In genomic region chr9:53667020-53667669, GRCm38 (mm10) we compare ENCODE assay signal across 8 mouse cellular contexts. TPM values are rescaled to one million over a fixed set of nuclear protein-coding genes. Genes with fewer than 3 reads are reported as not detected.
DNase-seq lines count a peak whose midpoint lies in the region; ATAC-seq and TF ChIP-seq lines count a peak whose summit lies in the region.

No protein-coding gene starts in this region.

- peak; percentile 100 for TF ChIP-seq CTCF in layer of hippocampus, adult 2 months (conservative IDR thresholded peaks at IDR 0.05)
- TF ChIP-seq CTCF in lung, embryonic 14.5 days (IDR thresholded peaks at IDR 0.05; ENCODE audit: low read depth), result peak; percentile 71
- peak; percentile 96 for TF ChIP-seq CTCF in olfactory bulb, adult 2 months (IDR thresholded peaks at IDR 0.05; ENCODE audit: insufficient read depth, low read depth, low read length)
- TF ChIP-seq CTCF in thymus, adult 2 months (IDR thresholded peaks at IDR 0.05; ENCODE audit: borderline replicate concordance, control insufficient read depth, extremely low read depth, insufficient read depth, low read length, poor library complexity), result peak; percentile 99

- H3K27me3 ChIP-seq in forebrain, embryonic 15.5 days, result no peaks in the 10 kb centered on the region
- no peaks in the 10 kb centered on the region for H3K27me3 ChIP-seq in lung, embryonic 14.5 days (ENCODE audit: insufficient read depth, low read length)
- no peaks in the 10 kb centered on the region for H3K27me3 ChIP-seq in thymus, adult 2 months (ENCODE audit: control insufficient read depth, insufficient read depth, low read length)

- peak; percentile 85 for TF ChIP-seq POLR2A in olfactory bulb, adult 2 months (IDR thresholded peaks at IDR 0.05; ENCODE audit: insufficient read depth, low read depth, low read length)
- TF ChIP-seq POLR2A in thymus, adult 2 months (IDR thresholded peaks at IDR 0.05; ENCODE audit: control insufficient read depth, extremely low read depth, insufficient read depth, low read length, poor library complexity), result peak; percentile 74

- H3K27ac ChIP-seq in forebrain, embryonic 15.5 days (replicated peaks), result peak overlapping the region; percentile 97
- H3K27ac ChIP-seq in layer of hippocampus, adult 2 months, result peak overlapping the region; percentile 98
- H3K27ac ChIP-seq in lung, embryonic 14.5 days (ENCODE audit: low read depth), result peak overlapping the region; percentile 96
- peak overlapping the region; percentile 100 for H3K27ac ChIP-seq in olfactory bulb, adult 2 months (ENCODE audit: insufficient read depth, low read depth, low read length)
- H3K27ac ChIP-seq in thymus, adult 2 months (ENCODE audit: control insufficient read depth, insufficient read depth, low read length), result 0 out of 2 replicates have a peak overlapping the region, but pooled peaks have one; percentile 14

- H3K4me1 ChIP-seq in forebrain, embryonic 15.5 days, result peaks cover 27% of the 10 kb centered on the region
- no peaks in the 10 kb centered on the region for H3K4me1 ChIP-seq in lung, embryonic 14.5 days (ENCODE audit: insufficient read depth)
- peaks cover 3% of the 10 kb centered on the region; the same call in 1 of the 2 replicates for H3K4me1 ChIP-seq in olfactory bulb, adult 2 months (ENCODE audit: control insufficient read depth, insufficient read depth, low read length)
- peaks cover 5% of the 10 kb centered on the region for H3K4me1 ChIP-seq in thymus, adult 2 months (replicated peaks; ENCODE audit: control insufficient read depth, insufficient read depth, low read length)

- peak overlapping the region; percentile 76 for H3K4me3 ChIP-seq in forebrain, embryonic 15.5 days
- H3K4me3 ChIP-seq in layer of hippocampus, adult 2 months, result peak overlapping the region; percentile 100
- peak overlapping the region; percentile 92 for H3K4me3 ChIP-seq in lung, embryonic 14.5 days (ENCODE audit: low read depth, low read length)
- peak overlapping the region; percentile 97 for H3K4me3 ChIP-seq in olfactory bulb, adult 2 months (ENCODE audit: insufficient read depth, low read depth, low read length)
- H3K4me3 ChIP-seq in thymus, adult 2 months (ENCODE audit: control insufficient read depth, insufficient read depth, low read length), result peak overlapping the region; percentile 96

- H3K36me3 ChIP-seq in forebrain, embryonic 15.5 days, result 0 out of 2 replicates have a peak, but pooled peaks cover 2% of the 10 kb centered on the region
- H3K36me3 ChIP-seq in lung, embryonic 14.5 days (ENCODE audit: insufficient read depth), result peaks cover 7% of the 10 kb centered on the region; the same call in 1 of the 2 replicates
- H3K36me3 ChIP-seq in thymus, adult 2 months (ENCODE audit: control insufficient read depth, insufficient read depth, low read length), result no peaks in the 10 kb centered on the region

- peak overlapping the region; percentile 83 for H3K4me2 ChIP-seq in forebrain, embryonic 15.5 days (replicated peaks)
- H3K4me2 ChIP-seq in lung, embryonic 14.5 days, result peak overlapping the region; percentile 89

- ATAC-seq in forebrain, embryonic 15.5 days (replicated peaks), result peak; percentile 98
- peak; percentile 99 for ATAC-seq in lung, embryonic 14.5 days (ENCODE audit: insufficient read depth)

- DNase-seq in ES-CJ7 (ENCODE audit: low read depth, low spot score), result peak; percentile 91
- DNase-seq in cerebellum, adult 11 months, result peak; percentile 92
- peak; percentile 98 for DNase-seq in heart, postnatal 36 days
- peak; percentile 84 to 92 for DNase-seq in layer of hippocampus, adult 2 months (ENCODE audit: low spot score in 2 of 2)
- peak; percentile 96 for DNase-seq in lung, embryonic 14.5 days
- DNase-seq in thymus, adult 2 months, result peak; percentile 94

- no peaks in the 10 kb centered on the region for H3K9me3 ChIP-seq in forebrain, embryonic 15.5 days
- no peaks in the 10 kb centered on the region for H3K9me3 ChIP-seq in lung, embryonic 14.5 days (ENCODE audit: low read depth, low read length)

- under 1% methylated on average over 74 of the region's 74 CpGs for WGBS in forebrain, embryonic 15.5 days
- WGBS in lung, embryonic 14.5 days, result under 1% methylated on average over 74 of the region's 74 CpGs
- under 1% methylated on average over 74 of the region's 74 CpGs for WGBS in olfactory bulb, adult 2 months
- WGBS in thymus, adult 2 months, result under 1% methylated on average over 74 of the region's 74 CpGs

- H3K9ac ChIP-seq in forebrain, embryonic 15.5 days (replicated peaks), result peak overlapping the region; percentile 98
- peak overlapping the region; percentile 99 for H3K9ac ChIP-seq in lung, embryonic 14.5 days

- intact Hi-C loops in heart, postnatal 36 days (cut with DNase I), result loop anchor here (2.0 to 5.0 kb wide), 3 partner anchors 72 to 420 kb away; partner anchors contain the start of genes Atm, Ddx10 and Npat

RNA-seq across cellular contexts. Expression of gene Cul5, which starts 2.7 kb away (rescaled TPM):
- 47.0 and 47.2 TPM in 2 replicates for polyA plus RNA-seq in forebrain, embryonic 15.5 days (2015; fragmentation: Nextera tagmentation; extraction: Ambion mirVana)
- 10 to 100 TPM; 50.6 to 50.8 TPM for total RNA-seq in heart, postnatal 36 days (2021)
- 10 to 100 TPM; 61.4 to 61.5 TPM for total RNA-seq in layer of hippocampus, adult 2 months (2021)
- polyA plus RNA-seq in lung, embryonic 14.5 days (2014; fragmentation: Nextera tagmentation; extraction: Ambion mirVana), result 46.5 and 51.1 TPM in 2 replicates
- not detected in 2 replicates for polyA plus RNA-seq in olfactory bulb, adult 2 months (2012; ENCODE audit: insufficient read depth, insufficient read length, low replicate concordance, missing spikeins)
- polyA plus RNA-seq in thymus, adult 2 months (2012; rRNA removed), result 6.1 and 8.7 TPM in 2 replicates

RNA-seq across cellular contexts. Expression of gene Rab39, which starts 38.9 kb away (rescaled TPM):
- polyA plus RNA-seq in forebrain, embryonic 15.5 days (2015; fragmentation: Nextera tagmentation; extraction: Ambion mirVana), result 3.7 and 4.2 TPM in 2 replicates
- total RNA-seq in heart, postnatal 36 days (2021), result under 1 TPM in 1 of 2 experiments, not detected in 1; 0.17 TPM
- total RNA-seq in layer of hippocampus, adult 2 months (2021), result 1 to 10 TPM; 1.9 to 2.2 TPM
- 0.34 and 0.38 TPM in 2 replicates for polyA plus RNA-seq in lung, embryonic 14.5 days (2014; fragmentation: Nextera tagmentation; extraction: Ambion mirVana)
- not detected in 2 replicates for polyA plus RNA-seq in olfactory bulb, adult 2 months (2012; ENCODE audit: insufficient read depth, insufficient read length, low replicate concordance, missing spikeins)
- 0.43 and 0.46 TPM in 2 replicates for polyA plus RNA-seq in thymus, adult 2 months (2012; rRNA removed)

RNA-seq across cellular contexts. Expression of gene Acat1, which starts 57.0 kb away (rescaled TPM):
- 171 and 182 TPM in 2 replicates for polyA plus RNA-seq in forebrain, embryonic 15.5 days (2015; fragmentation: Nextera tagmentation; extraction: Ambion mirVana)
- total RNA-seq in heart, postnatal 36 days (2021), result 100 to 1,000 TPM; 314 to 319 TPM
- 10 to 100 TPM; 63.2 to 65.6 TPM for total RNA-seq in layer of hippocampus, adult 2 months (2021)
- 111 and 114 TPM in 2 replicates for polyA plus RNA-seq in lung, embryonic 14.5 days (2014; fragmentation: Nextera tagmentation; extraction: Ambion mirVana)
- not detected in 2 replicates for polyA plus RNA-seq in olfactory bulb, adult 2 months (2012; ENCODE audit: insufficient read depth, insufficient read length, low replicate concordance, missing spikeins)
- polyA plus RNA-seq in thymus, adult 2 months (2012; rRNA removed), result 24.1 and 28.8 TPM in 2 replicates

Comparison
In these comparisons a context has a peak if more than half of its experiments do, and no peak if none do; other contexts are left out.
1. Peak in every context shown above with its lines: DNase-seq, ATAC-seq, H3K4me3 ChIP-seq and H3K27ac ChIP-seq.
2. H3K27ac ChIP-seq: peak in every context shown above with its lines; median percentile 100 in olfactory bulb, adult 2 months; 98 in layer of hippocampus, adult 2 months; 97 in forebrain, embryonic 15.5 days; 96 in lung, embryonic 14.5 days; 14 in thymus, adult 2 months.